Mouse (Mus musculus) heart, postnatal 14 days (tissue): ENCODE data around the gene E2f8. TPM values are rescaled to one million over a fixed set of nuclear protein-coding genes. Genes with fewer than 3 reads are reported as not detected.

Experiments
- DNase-seq, 2 experiments: peaks; one replicate each; pipeline ENCODE4 v3.0.0; 2021 to 2022
- intact Hi-C: fragments of 180-260 bp; cut with DNase I; formaldehyde crosslinking; loops from one replicate; pipeline ENCODE4 v1.15.1; 2025
- long read RNA-seq, 2 experiments: library from polyadenylated mRNA; stranded (forward); transcript quantifications; one replicate each; pipeline ENCODE4 v2.0.0; 2021
- total RNA-seq, 2 experiments: library from RNA; stranded (reverse); gene quantifications; 2 replicates each; pipeline ENCODE4 v1.2.3; 2021

The E2f8 gene
- 1 to 10 TPM; 1.8 to 3.3 TPM for total RNA-seq
- long read RNA-seq, experiment 1, partial matches to known transcripts = 1 of 2 reads
- long read RNA-seq, experiment 1, other reads (novel, unspliced or antisense) = 0 of 2 reads
- long read RNA-seq, experiment 2, partial matches to known transcripts = 0 of 1 reads
- long read RNA-seq, experiment 2, other reads (novel, unspliced or antisense) = 0 of 1 reads

DNA sequence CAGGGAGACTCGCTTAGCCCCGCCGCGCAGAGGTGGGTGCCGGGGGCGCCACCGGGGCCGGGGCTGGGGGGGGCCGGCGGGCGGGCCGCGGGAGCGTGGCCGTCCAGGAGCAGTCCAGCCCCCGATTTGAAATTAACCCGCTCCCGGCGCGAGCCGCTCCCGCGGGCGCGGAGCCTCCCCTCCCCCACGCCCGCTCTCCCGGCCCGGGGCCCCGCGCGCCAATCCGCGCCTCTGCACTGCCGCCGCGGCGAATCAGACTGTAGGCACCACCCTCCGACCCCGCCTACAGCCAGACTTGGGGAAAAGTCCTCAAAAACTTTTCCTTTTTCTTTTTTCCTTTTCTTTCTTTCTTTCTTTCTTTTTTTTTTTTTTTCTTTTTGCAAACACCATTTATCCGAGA lies at the start of gene E2f8:
TSS of gene E2f8 (minus strand) at position 111 of the 400 bp plus-strand sequence.
- DNase-seq = peak; percentile 84 to 86
- intact Hi-C loops = no loop called here

DNA sequence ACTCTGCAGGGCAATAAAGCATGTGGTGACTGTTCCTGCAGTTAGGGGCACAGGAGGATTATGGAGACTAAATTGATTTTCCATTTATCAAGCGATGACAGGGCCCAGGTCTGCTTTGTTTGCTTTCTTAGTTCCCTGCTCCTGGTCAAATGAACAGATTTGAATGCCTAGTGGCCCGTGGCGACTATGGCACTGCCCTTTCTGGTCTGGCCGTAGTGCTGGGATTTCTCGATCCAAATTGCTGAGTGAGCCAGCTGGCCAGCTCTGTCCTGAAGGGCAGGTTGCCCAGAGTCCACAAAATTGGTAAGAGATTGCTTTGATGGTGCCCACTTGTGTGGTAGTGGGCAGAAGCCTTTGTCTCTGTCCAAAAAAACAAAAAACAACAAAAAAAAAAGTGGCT lies 49.0 kb upstream of the E2f8 start:
- intact Hi-C loops = no loop called here

DNA sequence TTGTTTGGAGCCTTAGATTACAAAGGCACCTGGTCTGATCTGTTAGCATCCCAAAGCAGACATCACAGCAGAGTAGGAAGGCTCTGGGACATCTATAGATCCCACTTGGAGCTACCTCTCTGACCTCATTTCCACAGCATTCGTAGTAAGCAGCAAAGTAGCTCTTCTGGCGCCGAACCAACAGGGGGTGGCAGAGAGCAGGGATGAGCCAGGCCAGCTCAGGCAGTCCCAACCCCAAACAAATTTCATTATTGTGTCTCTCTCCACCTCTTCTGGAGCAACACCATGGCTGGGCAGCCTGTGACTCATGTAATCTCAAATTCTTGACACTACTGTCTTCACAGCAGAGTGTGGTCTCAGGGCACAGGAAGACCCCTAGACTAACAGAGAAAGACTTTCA lies 47.0 kb upstream of the E2f8 start:
- DNase-seq = peak; percentile 69 to 83
- intact Hi-C loops = loop anchor here (2.0 kb wide), 2 partner anchors 138 to 192 kb away; no protein-coding TSS in a partner anchor

More for the DNA sequence above, 49.0 kb upstream of the E2f8 start:
- peak in 1 of 2 experiments; percentile 31 for DNase-seq

DNA sequence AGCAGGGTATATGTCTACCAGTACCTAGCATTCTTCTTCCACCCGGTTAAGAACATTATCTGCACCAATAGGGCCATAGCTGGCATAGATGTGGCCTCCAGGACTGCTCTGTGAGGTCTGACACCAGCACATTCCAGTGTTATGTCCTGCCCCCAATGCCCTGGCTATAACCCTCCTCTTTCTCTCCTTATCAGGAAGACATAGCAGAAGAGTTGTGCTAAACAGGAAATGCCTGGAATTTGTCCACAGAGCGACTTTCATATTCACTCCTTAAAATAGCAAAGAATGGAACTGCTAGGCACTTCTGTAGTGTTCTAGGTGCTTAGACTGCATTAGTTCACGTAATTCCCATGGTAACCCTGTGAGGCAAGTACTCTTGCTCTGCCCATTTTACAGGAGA lies 43.8 kb upstream of the E2f8 start:
- DNase-seq = peak in 1 of 2 experiments; percentile 9

DNA sequence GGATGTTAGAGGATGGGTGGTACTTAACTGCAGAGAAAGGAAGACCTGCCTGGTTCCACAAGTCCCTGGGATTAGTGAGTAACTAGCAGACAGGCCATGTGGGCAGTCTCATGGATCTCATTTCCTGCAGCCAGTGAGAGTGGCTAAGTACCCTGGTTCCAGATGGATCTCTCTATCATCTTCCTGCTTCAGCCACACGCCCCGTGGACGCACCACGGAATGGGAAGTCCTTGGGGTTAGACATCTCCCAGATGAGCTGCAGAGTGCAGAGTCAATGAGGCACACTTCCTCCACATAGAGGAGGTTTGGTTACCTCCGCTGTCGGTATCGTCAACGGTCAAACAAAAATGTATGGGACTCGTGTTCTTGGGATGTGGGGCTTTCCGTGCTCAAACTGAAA lies 42.2 kb upstream of the E2f8 start:
- no peak for DNase-seq
- intact Hi-C loops = no loop called here

More for the DNA sequence above, 43.8 kb upstream of the E2f8 start:
- intact Hi-C loops = no loop called here

DNA sequence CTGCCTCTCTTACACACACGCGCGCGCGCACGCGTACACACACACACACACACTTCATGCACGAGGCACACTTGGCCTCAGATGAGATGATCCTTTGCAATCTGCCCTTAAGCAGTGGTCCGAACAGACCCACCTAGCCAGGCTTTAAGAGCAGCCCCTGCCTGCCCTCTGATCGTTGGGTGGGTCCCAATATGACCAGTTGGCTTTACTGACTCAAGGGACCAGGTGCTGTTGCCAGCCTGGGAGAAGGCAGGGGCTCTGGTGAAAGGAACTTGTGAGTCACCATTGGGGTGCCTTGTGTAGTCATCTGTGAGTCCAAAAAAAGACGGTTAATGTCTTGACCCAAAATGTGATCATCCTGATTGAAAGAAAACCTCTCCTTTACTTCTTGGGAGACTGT lies 37.0 kb upstream of the E2f8 start:
- intact Hi-C loops = no loop called here
- DNase-seq = no peak

DNA sequence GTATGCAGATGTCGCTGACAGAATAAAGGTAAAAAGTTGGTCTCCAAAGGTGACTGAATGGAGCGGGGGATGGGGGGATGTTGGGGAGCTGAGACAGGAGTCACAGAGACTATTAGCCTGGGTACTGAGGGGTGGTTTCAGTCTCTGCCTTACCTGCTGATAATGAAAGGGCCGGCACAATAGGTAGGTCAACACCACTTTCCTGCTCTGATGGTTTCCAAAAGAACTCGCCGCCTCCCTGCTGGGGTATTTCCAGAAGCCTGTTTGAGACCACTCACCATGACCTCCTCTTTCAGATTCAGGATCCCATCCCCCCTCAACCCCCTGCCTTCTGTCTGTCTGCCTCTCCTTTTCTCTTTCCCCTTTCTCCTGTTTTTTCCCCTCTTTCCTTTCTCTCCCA lies 36.6 kb upstream of the E2f8 start:
- no peak for DNase-seq
- intact Hi-C loops = no loop called here

DNA sequence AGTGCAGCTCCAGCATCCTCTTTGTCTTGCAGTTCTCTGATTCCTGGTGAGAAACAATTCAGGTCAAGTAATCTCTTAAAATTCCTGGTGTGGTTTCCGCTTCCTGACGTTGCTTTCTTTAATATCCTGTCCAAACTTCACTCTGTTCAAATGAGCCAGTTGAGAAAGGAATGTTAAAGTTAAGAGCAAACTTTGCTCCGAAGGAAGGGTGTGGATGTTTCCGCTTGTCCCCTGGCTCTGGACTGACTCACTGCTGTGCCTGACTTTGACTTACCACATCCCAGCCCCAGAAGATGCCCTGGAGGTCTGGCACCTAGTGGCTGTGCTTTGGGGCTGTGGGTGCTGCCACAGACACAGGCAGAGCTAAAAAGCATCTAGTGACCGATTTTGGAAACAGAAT lies 36.1 kb upstream of the E2f8 start:
- DNase-seq = no peak
- intact Hi-C loops = no loop called here

DNA sequence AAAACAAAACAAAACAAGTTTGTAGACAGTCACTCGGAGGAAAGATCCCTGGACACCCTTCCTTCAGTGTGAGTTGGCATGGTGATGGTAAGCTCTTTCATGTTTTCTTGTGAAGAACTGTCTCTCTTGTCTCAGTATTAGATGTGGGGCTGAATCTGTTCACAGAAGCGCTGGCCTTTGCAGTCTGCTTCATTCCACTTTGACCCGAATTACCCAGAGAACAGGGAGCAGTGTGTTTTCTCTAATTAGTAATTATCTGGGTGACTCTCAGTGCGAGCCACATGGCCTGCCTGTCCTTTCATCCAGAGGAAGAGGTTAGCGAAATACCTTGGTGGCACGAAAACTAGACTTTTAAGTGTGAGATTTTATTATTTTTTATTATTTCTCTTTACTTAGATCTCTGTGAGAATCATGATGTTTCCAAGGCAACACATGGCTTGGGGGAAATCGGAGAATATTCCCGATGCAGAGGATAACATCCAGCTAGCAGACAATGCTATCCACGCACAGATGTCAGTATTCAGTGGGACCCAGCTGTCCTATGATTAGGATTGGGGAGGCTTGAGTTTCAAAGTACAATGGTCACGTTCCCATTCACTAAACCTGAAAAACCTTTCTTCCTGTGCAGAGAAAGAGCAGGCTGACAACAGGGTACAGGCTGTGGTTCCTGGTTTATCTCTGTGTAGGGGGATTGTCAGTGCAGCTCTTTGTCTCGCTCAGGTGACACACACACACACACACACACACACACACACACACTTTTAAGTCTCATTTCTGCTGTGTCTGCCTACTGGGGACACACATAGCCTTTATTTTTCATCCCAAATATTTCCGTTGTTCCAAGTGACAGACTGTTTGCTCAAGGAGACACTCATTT lies 33.5 kb upstream of the E2f8 start:
- no peak for DNase-seq
- intact Hi-C loops = no loop called here

DNA sequence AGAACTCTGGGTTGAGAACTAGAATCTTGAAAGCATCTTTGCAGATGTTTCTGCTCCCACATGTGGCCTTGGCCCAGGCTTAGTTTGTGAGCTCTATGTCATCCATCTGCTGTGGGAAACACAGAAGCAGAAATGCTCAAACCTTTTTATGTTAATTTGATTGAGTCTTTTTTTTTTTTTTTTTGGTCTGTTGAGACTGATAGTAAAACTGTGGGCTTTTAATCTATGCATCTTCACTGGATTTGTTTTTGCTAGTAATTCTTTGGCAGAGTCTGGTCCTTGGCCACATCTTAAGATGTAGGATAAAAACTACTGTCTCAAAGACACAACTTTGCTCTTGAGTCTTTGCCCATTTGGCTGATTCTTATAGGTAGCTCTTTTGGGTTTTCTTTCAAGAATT lies 29.8 kb upstream of the E2f8 start:
- intact Hi-C loops = no loop called here
- no peak for DNase-seq

DNA sequence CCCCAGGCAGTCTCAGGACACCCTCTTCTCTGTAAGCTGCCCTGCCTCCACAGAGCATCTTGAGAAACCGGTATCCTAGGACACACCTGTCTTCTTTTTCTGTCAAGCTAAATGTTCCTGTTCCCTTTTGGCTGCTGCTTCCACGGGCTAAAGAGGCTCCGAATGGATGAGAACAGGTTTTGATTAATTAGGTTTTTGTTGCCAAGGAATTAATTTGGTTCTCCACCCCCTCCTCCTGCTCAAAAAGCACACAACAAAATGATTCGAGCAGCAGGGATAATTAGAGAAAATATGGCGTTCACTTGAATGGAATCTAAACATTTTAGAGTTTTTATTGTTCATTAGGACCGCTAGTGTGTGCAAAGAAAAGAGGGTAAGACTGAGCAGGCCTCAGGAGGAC lies 28.9 kb upstream of the E2f8 start:
- intact Hi-C loops = no loop called here
- DNase-seq = no peak

DNA sequence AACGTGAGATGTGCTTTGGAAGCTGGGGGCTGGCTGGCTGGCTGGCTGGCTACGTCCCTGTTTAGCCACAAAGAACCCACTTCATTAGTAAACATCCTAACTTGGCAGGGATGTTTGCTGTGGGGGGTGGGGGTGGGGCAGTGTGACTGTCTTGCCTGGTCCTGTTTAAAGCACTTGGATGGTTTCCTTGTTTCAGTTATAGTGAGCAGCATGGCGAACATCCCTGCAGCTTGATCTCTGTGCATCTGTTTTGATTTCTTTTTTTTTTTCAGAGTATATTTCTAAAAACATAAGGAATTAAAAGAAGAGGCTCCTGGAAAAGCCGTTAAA lies 27.9 kb upstream of the E2f8 start:
- intact Hi-C loops = no loop called here
- no peak for DNase-seq

DNA sequence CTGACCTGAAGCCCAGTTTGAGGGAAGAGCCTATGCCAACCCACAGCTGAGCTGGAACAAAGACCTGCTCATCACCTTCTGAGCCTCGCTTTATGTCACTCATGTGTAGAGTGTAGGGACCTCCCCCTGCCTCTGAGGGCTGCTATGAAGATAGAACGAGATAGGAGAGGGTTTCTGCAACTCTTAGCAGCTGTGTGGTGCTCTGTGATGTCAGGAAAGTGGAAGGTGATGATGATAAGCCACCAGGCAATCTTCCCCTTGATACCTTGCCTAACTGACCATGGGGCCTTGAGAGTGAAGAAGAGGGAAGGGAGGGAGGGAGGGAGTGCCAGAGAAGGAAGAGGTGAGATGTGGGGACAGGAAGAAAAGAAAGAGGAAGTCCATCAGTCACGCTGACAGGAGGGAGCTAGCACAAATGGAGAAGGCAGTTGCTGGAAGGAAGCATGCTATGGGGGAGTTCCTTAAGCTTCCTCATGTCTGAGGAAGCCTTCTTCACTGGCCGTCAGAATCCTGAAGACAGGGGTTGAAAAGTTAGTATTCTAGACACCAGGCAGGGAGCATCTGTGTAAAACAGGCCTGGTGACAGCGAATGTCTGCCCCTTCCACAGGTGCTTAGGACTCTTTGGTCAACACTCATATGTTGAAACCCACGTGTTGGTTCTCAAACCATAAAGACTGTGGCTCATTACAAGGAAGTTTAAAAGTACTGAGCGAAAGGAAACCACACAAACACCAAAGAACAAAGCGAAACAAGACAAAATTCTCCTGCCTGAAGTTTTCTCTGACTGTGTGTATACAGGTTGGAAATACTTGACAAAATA lies 27.3 kb upstream of the E2f8 start, which contains the start of gene Nav2:
TSS of gene Nav2 (plus strand) at position 196 of the 821 bp plus-strand sequence.
- intact Hi-C loops = no loop called here
- no peak for DNase-seq

DNA sequence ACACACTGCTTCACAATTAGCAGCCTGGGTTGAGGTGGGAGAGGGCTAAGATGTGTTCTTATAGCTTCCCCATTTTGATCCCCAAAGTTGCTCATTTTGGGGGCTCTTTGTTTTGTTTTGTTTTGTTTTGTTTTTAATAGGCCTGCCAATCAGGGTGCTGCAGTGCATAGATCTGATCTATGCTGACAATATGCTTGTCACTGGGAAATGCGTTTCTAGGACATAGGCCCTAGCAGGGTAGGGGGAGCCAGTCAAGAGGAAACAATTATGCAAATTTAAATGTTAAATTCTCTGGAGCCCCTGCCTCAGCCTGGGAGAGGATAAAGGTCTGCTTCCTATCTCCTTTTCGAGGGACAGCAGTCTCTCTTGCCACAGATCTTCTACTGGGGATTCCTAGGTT lies 21.1 kb upstream of the E2f8 start:
- intact Hi-C loops = no loop called here
- no peak for DNase-seq

DNA sequence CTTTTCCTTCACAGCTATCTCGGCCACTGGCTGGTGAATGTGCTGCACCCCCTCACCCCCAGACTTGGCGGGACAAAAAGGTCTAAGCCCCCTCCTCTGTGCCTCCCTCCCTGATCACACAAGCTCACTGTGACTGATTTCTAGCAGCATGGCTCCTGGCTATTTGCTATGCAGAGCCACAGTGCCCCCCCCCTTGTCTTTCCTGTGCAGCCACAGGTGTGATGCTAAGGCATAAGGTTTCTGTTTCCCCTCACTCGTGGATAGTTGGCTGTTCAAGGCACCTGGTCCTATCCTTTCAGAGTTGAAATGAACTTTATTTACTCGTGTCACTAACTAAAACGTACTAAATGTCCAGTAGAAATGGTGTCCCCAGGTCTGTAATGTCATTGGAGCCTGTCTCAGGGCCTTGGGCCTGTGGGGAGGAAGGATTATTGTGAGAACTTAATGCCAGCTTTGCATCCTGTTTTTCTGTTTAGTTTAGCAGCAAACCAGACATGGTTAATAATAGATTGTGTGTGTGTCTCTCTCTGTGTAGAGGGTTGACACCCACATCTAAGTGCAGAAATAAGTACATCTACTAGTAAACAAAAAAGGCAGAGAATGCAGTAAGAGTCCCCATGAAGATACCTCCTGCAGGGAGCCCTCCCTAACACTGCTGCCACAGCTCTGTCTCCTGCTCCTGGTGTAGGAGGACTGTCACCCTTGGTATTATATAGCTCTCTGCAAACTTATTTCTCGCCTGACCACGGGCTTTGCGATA lies 19.2 kb upstream of the E2f8 start:
- DNase-seq = no peak
- intact Hi-C loops = no loop called here

DNA sequence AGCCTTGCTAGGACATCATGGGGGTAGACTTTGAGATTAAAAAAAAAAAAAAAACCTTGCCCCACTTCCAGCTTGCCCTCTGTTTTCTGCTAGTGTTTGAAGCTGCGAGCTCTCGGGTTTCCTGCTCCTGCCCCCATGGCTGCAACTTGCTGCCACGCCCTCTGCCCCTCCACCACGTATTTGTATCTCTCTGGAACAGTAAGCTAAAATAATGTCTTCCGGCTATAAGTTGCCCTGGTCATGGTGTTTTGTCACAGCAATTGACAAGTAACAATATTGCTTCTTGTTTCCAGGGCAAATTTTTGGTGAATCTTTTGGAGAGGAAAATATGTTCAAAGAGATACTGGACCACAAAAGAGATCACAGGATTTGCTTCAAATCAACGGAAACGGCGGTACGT lies 17.0 kb upstream of the E2f8 start:
- no peak for DNase-seq
- intact Hi-C loops = loop anchor here (10.0 kb wide), 1 partner anchor 526 kb away; no protein-coding TSS in a partner anchor

DNA sequence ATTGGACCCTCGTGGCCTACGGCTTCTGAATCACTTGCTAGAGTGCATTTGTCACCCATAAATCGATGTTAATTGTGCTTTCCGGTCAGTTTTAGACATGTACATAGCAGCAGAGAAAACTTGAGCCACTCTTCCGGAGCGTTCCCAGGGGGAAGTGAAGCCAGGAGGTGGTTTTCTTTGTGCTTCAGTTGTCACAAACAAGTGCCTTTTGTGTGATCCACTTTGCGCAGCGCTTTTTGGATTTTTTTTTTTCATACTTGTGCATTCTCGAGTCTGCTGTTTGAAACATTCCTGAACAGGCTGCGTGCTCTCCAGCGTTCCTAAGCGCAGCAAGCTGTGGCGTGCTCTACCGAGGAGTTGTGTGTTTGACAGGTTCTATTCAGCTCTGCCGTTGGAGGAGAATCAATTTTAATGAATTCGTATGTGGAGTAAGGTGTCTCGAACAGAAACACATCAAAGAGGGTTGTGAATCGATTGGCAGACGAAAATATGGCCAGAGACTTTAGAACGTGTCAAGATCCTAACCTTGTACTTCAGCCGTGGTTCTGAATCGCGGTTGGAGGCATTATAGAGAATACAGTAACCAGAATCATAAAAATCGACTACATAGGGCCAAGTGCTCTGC lies 16.3 kb upstream of the E2f8 start:
- DNase-seq = no peak
- intact Hi-C loops = loop anchor here (10.0 kb wide), 1 partner anchor 527 kb away; no protein-coding TSS in a partner anchor

DNA sequence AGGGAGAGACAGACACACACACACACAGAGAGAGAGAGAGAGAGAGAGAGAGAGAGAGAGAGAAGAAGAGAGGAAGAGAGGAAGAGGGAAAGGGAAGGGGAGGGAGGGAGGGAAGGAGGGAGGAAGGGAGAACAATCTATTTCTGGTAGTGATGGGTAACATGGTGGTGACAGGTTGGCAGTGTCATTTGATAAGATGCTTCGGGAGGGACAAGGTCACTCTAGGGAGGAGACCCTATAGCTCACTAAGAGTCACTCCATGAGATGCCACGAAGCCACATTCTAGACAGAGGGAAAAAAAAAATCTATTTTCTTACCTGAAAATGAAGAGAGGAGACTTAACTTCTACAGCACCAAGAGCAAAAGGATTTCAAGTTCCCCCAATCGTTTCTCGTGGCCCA lies 14.7 kb upstream of the E2f8 start:
- no peak for DNase-seq
- intact Hi-C loops = loop anchor here (10.0 kb wide), 1 partner anchor 529 kb away; no protein-coding TSS in a partner anchor

DNA sequence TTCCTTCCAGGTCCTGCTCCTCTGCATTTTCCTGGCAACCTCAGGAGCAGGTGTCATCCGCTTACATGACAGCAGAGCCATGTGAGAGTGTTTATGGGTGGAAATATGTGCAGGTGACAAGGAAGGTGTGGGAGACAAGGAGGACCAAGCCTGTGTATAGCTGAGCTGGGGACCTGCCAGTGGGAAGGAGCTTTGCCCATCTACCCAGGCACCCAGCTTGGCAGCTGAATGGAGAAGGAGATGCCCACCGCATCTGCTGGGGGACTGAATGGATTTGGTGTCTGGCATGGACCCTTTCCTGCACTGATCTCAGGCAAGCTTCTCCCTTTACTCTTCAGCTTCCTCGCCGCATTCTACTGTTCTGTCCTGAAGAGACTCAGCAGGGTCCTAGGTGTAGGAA lies 14.1 kb upstream of the E2f8 start:
- intact Hi-C loops = loop anchor here (10.0 kb wide), 1 partner anchor 529 kb away; no protein-coding TSS in a partner anchor
- DNase-seq = no peak

DNA sequence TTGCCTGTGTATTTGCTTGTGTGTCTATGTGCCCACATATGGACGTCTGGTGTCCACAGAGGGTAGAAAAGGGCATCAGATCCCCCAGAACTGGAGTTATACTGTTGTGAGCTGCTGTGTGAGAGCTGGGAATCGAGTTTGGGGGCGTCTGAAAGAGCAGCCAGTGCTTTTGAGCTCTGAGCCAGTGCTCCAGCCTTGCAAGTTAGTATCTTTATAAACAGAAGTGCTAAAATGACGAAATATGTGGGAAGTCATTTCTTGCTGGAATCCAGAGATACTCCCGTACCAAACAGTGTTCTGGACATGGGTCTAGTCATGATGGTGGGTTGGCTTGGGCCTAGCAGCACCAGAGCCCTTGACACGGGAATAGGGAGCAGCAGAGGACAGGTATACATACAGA lies 13.4 kb upstream of the E2f8 start:
- no peak for DNase-seq
- intact Hi-C loops = loop anchor here (1.0 to 10.0 kb wide), 4 partner anchors 173 to 530 kb away; no protein-coding TSS in a partner anchor
